Mouse (Mus musculus) embryonic facial prominence, embryonic 10.5 days (tissue): Measurements from ENCODE around the gene Rfx8. TPM values are rescaled to one million over a fixed set of nuclear protein-coding genes. Genes with fewer than 3 reads are reported as not detected.

Source experiments
- DNase-seq: peaks from one replicate; pipeline ENCODE4 v3.0.0-alpha.2; 2017; ENCODE audit warnings: low spot score
- H3K27ac ChIP-seq: fragments of 300-500 bp; sonication (generic); replicated peaks from 2 replicates; pipeline ENCODE4 v1.5.1; 2016; ENCODE audit warnings: mild to moderate bottlenecking
- H3K27me3 ChIP-seq: fragments of 300-500 bp; sonication (generic); replicated peaks from 2 replicates; pipeline ENCODE4 v1.6.1; 2016; ENCODE audit warnings: low read depth, mild to moderate bottlenecking; ENCODE audit not compliant: poor library complexity, severe bottlenecking
- H3K36me3 ChIP-seq: fragments of 300-500 bp; sonication (generic); replicated peaks from 2 replicates; pipeline ENCODE4 v1.6.1; 2016; ENCODE audit warnings: mild to moderate bottlenecking, moderate library complexity
- H3K4me1 ChIP-seq: fragments of 300-500 bp; sonication (generic); 2 replicates; pipeline ENCODE4 v1.6.1; 2016
- H3K4me3 ChIP-seq: fragments of 300-500 bp; sonication (generic); 2 replicates; pipeline ENCODE4 v1.5.1; 2016; ENCODE audit warnings: mild to moderate bottlenecking, moderate library complexity
- H3K9me3 ChIP-seq: fragments of 300-500 bp; sonication (generic); 2 replicates; pipeline ENCODE4 v1.6.1; 2016; ENCODE audit warnings: mild to moderate bottlenecking
- WGBS: fragments of 180-500 bp; shearing (Covaris S2); methylation state at CpG from one replicate; pipeline ENCODE4 v1.1.7; 2016; 5-methylcytosine and 5-hydroxymethylcytosine counted together
- polyA plus RNA-seq: library from polyadenylated mRNA; unstranded; fragments of >200 nt; fragmentation: Nextera tagmentation; extraction: Ambion mirVana; gene quantifications from 2 replicates; pipeline ENCODE4 v1.2.1, GENCODE M21; 2016

Rfx8 gene
- polyA plus RNA-seq, 1 experiment from 2014 or later, result 0.56 TPM

DNA sequence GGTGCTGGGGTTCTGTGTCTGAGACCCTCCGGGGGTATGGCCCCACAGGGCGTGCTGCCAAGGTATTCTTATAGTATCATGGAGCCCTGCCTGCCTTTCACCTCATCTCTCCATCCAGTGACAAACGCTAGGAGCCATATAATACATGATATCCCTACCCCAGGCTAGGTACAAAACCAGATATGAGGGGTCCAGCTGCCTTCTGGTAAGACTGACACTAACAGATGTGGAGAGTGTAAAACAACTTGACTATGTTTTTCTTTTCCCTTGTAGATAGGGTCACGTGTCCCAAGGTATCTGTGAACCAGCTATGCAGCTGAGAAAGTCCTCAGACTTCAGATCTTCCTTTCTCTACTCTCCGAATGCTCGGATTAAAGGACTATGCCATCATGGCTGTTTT is 30.7 kb upstream of the Rfx8 start:
- Histone ChIP-seq H3K4me3 (no peak overlapping the region), H3K36me3 (no peaks in the 10 kb centered on the region), H3K27me3 (no peaks in the 10 kb centered on the region), H3K9me3 (no peaks in the 10 kb centered on the region), H3K4me1 (peaks cover 23% of the 10 kb centered on the region), H3K27ac (no peak overlapping the region)
- DNase-seq, result no peak
- 86% methylated on average over 6 of the region's 6 CpGs for WGBS

DNA sequence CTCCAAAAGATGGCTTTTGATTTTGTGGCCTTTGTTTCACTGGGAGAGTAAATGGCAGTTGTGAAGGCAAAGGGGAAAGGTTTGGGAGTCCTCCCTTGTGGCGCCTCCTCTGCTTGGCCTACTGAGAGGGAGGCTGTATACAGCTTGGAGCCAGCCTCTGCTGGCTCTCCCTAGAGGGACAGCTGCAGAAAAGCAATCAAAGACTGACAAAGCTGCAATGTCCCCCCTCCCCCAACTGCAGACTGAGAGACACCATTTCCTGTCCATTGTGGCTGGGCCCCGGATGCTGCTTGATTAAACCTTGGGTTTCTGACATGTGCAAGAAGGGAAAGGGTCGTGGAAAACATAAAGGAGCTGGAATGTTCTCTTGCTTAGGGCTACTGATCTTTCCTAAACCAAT is 28.9 kb upstream of the Rfx8 start:
- H3K27ac ChIP-seq, result peak overlapping the region; percentile 55
- H3K9me3 ChIP-seq, result no peaks in the 10 kb centered on the region
- H3K4me3 ChIP-seq, result no peak overlapping the region
- no peaks in the 10 kb centered on the region for H3K36me3 ChIP-seq
- no peaks in the 10 kb centered on the region for H3K27me3 ChIP-seq
- H3K4me1 ChIP-seq, result peaks cover 27% of the 10 kb centered on the region
- DNase-seq, result no peak
- WGBS, result 20% methylated on average over 3 of the region's 3 CpGs

DNA sequence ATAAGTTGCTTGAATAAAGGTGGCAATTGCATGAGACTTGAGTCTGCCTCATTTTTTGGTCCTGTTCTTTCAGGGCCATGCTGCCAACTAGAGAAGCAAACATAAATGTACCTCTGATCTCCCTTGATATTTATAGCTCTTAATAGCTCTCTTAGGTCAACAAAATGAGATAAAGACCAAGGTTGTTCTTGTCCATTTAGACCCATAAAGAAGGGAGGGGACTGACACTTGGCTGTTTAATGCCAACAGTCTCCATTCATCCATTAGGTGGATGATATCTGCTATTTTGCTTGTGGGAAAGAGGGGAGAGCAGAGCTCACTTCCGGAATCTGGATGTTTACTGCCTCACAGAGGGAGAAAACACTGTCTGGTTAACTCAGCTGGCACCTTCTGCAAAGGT is 28.4 kb upstream of the Rfx8 start:
- Histone ChIP-seq H3K4me3 (no peak overlapping the region), H3K27ac (0 out of 2 replicates have a peak overlapping the region, but pooled peaks have one; percentile 55), H3K4me1 (peaks cover 27% of the 10 kb centered on the region), H3K36me3 (no peaks in the 10 kb centered on the region), H3K9me3 (no peaks in the 10 kb centered on the region), H3K27me3 (no peaks in the 10 kb centered on the region)
- DNase-seq, result no peak
- WGBS, result 49% methylated on average over 1 of the region's 1 CpGs

DNA sequence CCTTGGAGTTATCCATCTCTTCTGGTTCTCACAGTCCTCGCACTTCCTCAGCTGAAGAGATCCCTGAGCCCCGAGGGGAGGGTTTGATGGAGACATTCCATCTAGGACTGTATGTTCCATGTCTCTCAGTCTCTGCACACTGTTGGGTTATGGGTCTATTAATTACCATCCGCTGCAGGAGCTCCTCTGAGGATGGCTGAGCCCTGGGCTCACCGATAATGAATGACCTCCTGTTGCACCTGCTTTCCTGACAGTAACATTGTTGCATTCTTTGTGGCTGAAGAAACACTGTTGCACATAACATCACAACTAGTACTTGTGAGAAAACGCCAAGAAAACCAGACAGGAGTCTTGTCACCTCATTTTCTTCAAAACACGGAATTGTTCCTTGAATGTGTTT is 27.9 kb upstream of the Rfx8 start:
- DNase-seq, result no peak
- Histone ChIP-seq H3K4me1 (peaks cover 27% of the 10 kb centered on the region), H3K9me3 (no peaks in the 10 kb centered on the region), H3K36me3 (no peaks in the 10 kb centered on the region), H3K27me3 (no peaks in the 10 kb centered on the region), H3K27ac (no peak overlapping the region), H3K4me3 (no peak overlapping the region)
- WGBS, result 88% methylated on average over 6 of the region's 6 CpGs

DNA sequence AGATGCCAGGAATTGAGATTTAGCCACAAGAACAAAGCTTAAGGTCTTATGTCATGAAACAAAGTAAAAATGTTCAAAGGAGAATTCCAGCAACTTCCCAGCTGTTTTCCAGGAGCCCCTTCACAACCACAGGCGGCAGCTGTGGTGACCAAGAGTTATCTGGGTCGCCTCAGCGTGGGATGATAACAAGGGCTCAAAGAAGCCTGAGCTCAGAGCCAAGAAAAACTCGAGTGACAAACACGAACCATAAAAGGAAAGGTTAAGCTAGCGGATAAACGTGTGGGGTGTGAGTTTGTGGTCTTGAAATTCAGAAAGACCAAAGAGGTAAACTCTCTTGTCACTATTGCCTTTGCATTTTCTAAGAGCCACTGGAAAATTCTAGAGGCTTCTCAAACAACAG is 25.7 kb upstream of the Rfx8 start:
- Histone ChIP-seq H3K27me3 (no peaks in the 10 kb centered on the region), H3K27ac (no peak overlapping the region; the same call in 1 of the 2 replicates), H3K4me3 (no peak overlapping the region), H3K4me1 (peaks cover 29% of the 10 kb centered on the region), H3K9me3 (no peaks in the 10 kb centered on the region), H3K36me3 (no peaks in the 10 kb centered on the region)
- WGBS, result 50% methylated on average over 7 of the region's 7 CpGs
- DNase-seq, result no peak

DNA sequence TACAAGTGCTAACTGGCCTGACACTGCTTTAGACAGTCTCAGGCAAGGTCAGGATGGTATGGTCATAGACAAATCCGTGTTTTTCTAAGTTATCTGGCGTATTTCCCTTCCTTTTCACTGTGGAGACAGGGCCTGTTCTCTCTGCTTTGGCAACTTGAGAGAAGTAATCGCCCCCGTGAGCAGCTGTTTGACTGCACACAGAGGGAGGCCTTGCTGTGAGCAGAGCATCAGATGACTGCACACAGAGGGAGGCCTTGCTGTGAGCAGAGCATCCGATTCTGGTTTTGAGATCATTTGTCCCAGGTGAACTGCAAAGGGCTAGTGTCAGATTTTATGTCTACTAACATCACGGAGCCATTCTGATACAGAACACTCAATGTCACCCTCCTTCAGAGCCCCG is 20.2 kb upstream of the Rfx8 start:
- WGBS, result 34% methylated on average over 7 of the region's 7 CpGs
- Histone ChIP-seq H3K27ac (no peak overlapping the region), H3K27me3 (no peaks in the 10 kb centered on the region), H3K4me3 (no peak overlapping the region), H3K4me1 (peaks cover 25% of the 10 kb centered on the region), H3K9me3 (no peaks in the 10 kb centered on the region), H3K36me3 (no peaks in the 10 kb centered on the region)
- DNase-seq, result no peak

DNA sequence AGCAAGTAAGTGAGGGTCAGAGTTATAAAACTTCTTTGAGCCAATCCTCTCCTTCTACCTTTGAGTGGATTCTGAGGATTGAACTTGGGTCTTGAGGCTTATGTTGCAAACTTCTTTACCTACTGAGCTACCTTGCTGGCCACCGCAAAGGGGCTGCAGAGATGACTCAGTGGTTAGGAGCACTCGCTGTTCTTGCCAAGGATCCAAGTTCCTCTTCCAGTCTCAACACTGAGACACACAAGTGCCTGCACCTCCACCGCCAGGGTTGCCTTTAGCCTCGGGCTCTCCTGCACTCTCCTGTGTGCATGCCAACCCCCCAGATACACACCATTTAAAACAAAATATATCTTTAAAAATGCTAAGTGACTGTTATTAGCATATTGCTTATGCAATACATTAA is 19.2 kb upstream of the Rfx8 start:
- DNase-seq, result no peak
- no peaks in the 10 kb centered on the region for H3K27me3 ChIP-seq
- no peak overlapping the region for H3K27ac ChIP-seq
- no peaks in the 10 kb centered on the region for H3K36me3 ChIP-seq
- H3K4me1 ChIP-seq, result peaks cover 32% of the 10 kb centered on the region
- no peaks in the 10 kb centered on the region for H3K9me3 ChIP-seq
- WGBS, result 73% methylated on average over 4 of the region's 4 CpGs
- H3K4me3 ChIP-seq, result no peak overlapping the region

DNA sequence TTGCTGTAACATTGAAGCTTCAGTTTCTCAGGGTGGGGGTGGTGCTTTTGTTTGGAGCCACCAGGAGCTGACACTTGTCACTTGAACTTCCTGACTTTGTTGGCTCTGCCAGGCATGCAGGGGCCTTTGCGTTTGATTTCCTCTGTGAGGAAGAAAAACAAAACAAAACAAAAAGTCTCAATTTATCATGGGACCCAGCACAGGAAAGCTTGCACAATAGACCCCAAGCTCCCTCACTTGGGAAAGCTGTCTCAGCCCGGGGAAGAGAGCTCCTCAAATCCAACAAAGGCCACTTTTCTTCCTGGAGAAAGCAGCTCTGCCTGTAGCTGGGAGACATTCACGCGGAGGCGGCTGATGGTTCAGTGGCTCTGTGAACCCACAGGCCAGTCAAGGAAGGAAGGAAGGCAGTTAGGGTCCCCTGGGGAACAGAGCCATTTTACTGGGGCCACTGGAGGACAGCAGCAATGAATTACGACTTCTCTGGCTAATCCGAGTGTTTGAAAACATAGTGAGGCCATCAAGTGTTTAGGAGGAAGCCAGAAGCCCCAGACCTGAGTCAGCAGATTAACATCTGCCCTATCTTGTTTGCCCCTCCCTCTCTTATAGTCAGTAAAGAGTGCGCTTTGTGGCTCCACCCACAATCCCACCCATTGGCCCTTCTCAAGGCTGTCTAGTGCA is 15.3 kb upstream of the Rfx8 start:
- Histone ChIP-seq H3K4me1 (peaks cover 45% of the 10 kb centered on the region), H3K9me3 (peaks cover 5% of the 10 kb centered on the region; the same call in 1 of the 2 replicates), H3K27ac (peak overlapping the region; percentile 70), H3K4me3 (peak overlapping the region; percentile 13; the same call in 1 of the 2 replicates), H3K36me3 (no peaks in the 10 kb centered on the region), H3K27me3 (no peaks in the 10 kb centered on the region)
- DNase-seq, result peak; percentile 40
- 20% methylated on average over 8 of the region's 8 CpGs for WGBS

DNA sequence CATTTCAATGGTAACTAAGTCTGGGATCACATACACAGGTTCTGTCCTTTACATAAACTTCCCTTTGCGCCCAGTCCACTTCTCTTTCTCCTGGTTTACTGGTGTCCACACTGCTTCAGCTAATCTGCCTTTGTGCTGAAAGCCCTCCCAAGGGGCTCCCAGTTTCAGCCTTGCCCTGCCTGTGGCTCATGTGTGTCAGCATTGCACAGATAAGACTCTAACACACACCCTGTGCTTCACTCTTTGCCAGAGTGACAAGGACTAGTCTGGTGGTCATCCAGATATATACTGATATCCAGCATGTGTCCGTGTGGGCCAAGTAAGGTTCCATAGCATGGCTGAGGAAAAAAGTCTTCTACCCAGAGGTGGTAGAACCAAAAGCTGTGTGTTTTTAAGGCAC is 14.7 kb upstream of the Rfx8 start:
- Histone ChIP-seq H3K27ac (peak overlapping the region; percentile 70), H3K4me1 (peaks cover 45% of the 10 kb centered on the region), H3K27me3 (no peaks in the 10 kb centered on the region), H3K4me3 (no peak overlapping the region), H3K9me3 (peaks cover 5% of the 10 kb centered on the region; the same call in 1 of the 2 replicates), H3K36me3 (no peaks in the 10 kb centered on the region)
- WGBS, result 73% methylated on average over 2 of the region's 2 CpGs
- no peak for DNase-seq

DNA sequence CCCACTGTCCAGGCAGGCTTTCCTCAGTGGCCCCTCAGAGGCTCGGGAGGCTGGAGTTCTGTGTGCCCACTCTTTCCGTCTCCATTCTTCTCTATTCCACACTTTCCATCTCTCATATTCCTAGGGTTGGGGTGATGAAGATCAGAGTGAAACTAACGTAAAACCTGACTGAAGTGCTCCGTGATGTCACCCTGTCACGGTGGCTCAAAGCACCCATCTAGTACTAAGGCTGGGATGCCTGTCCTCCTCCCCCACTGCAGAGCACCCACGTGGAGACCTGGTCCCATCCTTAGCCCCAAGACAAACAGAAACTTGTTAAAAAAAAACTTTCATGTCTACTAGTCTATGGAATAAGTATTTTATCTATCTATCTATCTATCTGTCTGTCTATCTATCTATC is 14.1 kb upstream of the Rfx8 start:
- Histone ChIP-seq H3K9me3 (peaks cover 5% of the 10 kb centered on the region; the same call in 1 of the 2 replicates), H3K4me3 (no peak overlapping the region), H3K27ac (peak overlapping the region; percentile 70; the same call in 1 of the 2 replicates), H3K4me1 (peaks cover 48% of the 10 kb centered on the region), H3K36me3 (no peaks in the 10 kb centered on the region), H3K27me3 (peaks cover 3% of the 10 kb centered on the region)
- no peak for DNase-seq
- 89% methylated on average over 6 of the region's 6 CpGs for WGBS

DNA sequence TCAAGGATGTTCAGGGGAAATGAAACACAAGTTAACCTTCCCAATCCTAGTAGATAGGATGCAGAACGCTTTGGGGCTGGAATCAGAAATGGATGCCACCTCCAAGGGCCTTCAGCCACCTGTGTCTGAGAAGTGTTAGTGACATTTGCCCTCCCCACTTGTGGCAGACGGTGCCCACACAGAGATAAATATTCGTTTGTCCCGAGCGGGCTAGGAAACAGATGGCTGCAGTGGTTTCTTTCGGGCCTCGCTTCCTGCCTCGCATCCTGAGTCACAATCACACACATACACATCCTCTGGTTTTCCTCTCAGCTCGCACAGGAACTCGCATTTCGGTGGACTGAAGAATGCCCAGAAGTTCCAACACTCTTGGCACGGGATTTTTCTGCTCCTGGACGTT is 13.5 kb upstream of the Rfx8 start:
- no peaks in the 10 kb centered on the region for H3K36me3 ChIP-seq
- peaks cover 52% of the 10 kb centered on the region for H3K4me1 ChIP-seq
- peaks cover 5% of the 10 kb centered on the region; the same call in 1 of the 2 replicates for H3K9me3 ChIP-seq
- H3K27ac ChIP-seq, result peak overlapping the region; percentile 57; the same call in 1 of the 2 replicates
- H3K4me3 ChIP-seq, result no peak overlapping the region
- no peak for DNase-seq
- WGBS, result 87% methylated on average over 13 of the region's 13 CpGs
- H3K27me3 ChIP-seq, result peaks cover 8% of the 10 kb centered on the region

DNA sequence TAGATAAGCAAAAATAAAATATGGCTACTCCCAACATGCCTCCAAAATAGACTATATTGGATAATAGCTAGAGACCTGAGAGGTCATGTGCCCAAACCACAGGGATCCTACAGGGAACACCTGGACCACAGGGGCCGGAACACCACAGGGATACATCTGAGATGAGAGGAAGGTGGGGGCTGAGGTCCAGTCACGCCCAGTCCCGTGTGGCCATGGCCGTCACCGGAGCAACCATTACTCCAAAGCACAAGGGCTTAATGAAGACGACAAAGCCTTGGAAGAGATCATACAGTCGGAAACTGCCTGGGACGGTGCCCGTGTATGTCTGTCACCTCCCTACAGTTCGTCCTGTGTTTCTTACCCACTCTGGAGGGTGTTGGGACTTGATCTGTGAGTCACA is 13.1 kb upstream of the Rfx8 start:
- no peak overlapping the region for H3K27ac ChIP-seq
- peaks cover 5% of the 10 kb centered on the region; the same call in 1 of the 2 replicates for H3K9me3 ChIP-seq
- H3K4me1 ChIP-seq, result peaks cover 52% of the 10 kb centered on the region
- no peak for DNase-seq
- peaks cover 13% of the 10 kb centered on the region for H3K27me3 ChIP-seq
- WGBS, result 92% methylated on average over 10 of the region's 10 CpGs
- no peak overlapping the region for H3K4me3 ChIP-seq
- no peaks in the 10 kb centered on the region for H3K36me3 ChIP-seq

DNA sequence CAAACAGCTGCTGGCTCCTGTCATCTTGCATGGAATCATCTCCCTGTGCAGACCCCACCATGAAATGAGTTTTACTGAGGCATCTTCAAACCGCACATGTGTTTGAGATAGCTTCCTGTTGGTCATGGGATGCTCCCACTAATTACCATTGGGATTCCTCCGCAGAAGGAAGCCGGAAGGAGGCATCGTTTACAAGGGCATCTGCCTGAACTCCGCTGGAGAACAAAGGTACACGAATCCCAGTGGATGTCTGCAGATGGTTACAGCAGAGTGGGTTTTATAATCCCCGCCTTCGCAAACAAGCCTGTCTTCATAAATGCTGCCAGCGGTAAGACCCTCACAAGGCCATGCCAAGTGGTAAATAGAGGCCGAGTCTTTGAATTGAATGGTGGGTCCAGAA is 11.3 kb upstream of the Rfx8 start:
- H3K4me1 ChIP-seq, result peaks cover 52% of the 10 kb centered on the region
- no peaks in the 10 kb centered on the region for H3K36me3 ChIP-seq
- DNase-seq, result no peak
- H3K27ac ChIP-seq, result peak overlapping the region; percentile 67
- peaks cover 5% of the 10 kb centered on the region; the same call in 1 of the 2 replicates for H3K9me3 ChIP-seq
- 45% methylated on average over 10 of the region's 10 CpGs for WGBS
- peaks cover 20% of the 10 kb centered on the region for H3K27me3 ChIP-seq
- no peak overlapping the region for H3K4me3 ChIP-seq
